Mouse (Mus musculus) spleen, adult 2 months (tissue): ENCODE data around the gene Tulp4. TPM values are rescaled to one million over a fixed set of nuclear protein-coding genes. Genes with fewer than 3 reads are reported as not detected.
A peak's percentile ranks its signal among the peaks of the same experiment; 100 is the strongest.

ENCODE experiments used
- DNase-seq, 2 experiments: peaks; one replicate each; pipeline versions ENCODE4 v3.0.0 to v3.0.0-alpha.2; 2012 to 2021; ENCODE audit warnings: low spot score in 2 of 2, low read depth in 1 of 2
- H3K27ac ChIP-seq: fragments of 200-500 bp; 2 replicates; pipeline ENCODE4 v1.5.1; 2012; ENCODE audit warnings: low read length, inconsistent platforms; ENCODE audit not compliant: insufficient read depth
- H3K27me3 ChIP-seq: fragments of 200-500 bp; 2 replicates; pipeline ENCODE4 v1.6.1; 2012; ENCODE audit warnings: mild to moderate bottlenecking, moderate library complexity, low read length, inconsistent platforms; ENCODE audit not compliant: control insufficient read depth, insufficient read depth
- H3K36me3 ChIP-seq: fragments of 200-500 bp; 2 replicates; pipeline ENCODE4 v1.6.1; 2012; ENCODE audit warnings: mild to moderate bottlenecking, low read length, inconsistent platforms; ENCODE audit not compliant: control insufficient read depth, insufficient read depth
- H3K4me1 ChIP-seq: fragments of 200-500 bp; 2 replicates; pipeline ENCODE4 v1.6.1; 2011; ENCODE audit warnings: inconsistent platforms; ENCODE audit not compliant: control insufficient read depth, insufficient read depth, insufficient read length
- H3K4me3 ChIP-seq: fragments of 200-500 bp; 2 replicates; pipeline ENCODE4 v1.5.1; 2011; ENCODE audit warnings: mild to moderate bottlenecking, inconsistent platforms; ENCODE audit not compliant: insufficient read depth, insufficient read length; ENCODE audit errors: extremely low read depth
- CTCF ChIP-seq: fragments of 200-500 bp; IDR thresholded peaks from 2 replicates; pipeline ENCODE4 v1.5.1; 2011; ENCODE audit warnings: mild to moderate bottlenecking, inconsistent platforms; ENCODE audit not compliant: insufficient read depth, insufficient read length, insufficient replicate concordance; ENCODE audit errors: extremely low read depth
- POLR2A ChIP-seq: fragments of 200-500 bp; IDR thresholded peaks from 2 replicates; pipeline ENCODE4 v1.6.1; 2011; ENCODE audit warnings: low read depth, low read length, inconsistent platforms
- WGBS: fragments of 180-500 bp; shearing (Covaris S2); methylation state at CpG from one replicate; pipeline ENCODE4 v1.1.7; 2018; 5-methylcytosine and 5-hydroxymethylcytosine counted together
- polyA plus RNA-seq: library from polyadenylated mRNA; depleted of rRNA; stranded (reverse); fragments of >200 nt; gene quantifications from 2 replicates; pipeline ENCODE4 v1.2.3, GENCODE M21; 2012; rRNA removed

The Tulp4 gene
- 23.4 and 26.8 TPM in 2 replicates for polyA plus RNA-seq

- under 1% methylated on average over 50 of the region's 76 CpGs for whole genome bisulfite sequencing
- Histone ChIP-seq H3K4me1 (no peaks in the 10 kb centered on the region; the same call in 1 of the 2 replicates), H3K4me3 (peak within 1 kb of the TSS; percentile 68), H3K36me3 (no peaks in the 10 kb centered on the region), H3K27ac (peak within 1 kb of the TSS; percentile 89), H3K27me3 (no peaks in the 10 kb centered on the region; the same call in 1 of the 2 replicates)
- peak; percentile 79 for DNase-seq
- TF ChIP-seq CTCF = no peak
- peak; percentile 27; the same call in 1 of the 2 replicates for TF ChIP-seq POLR2A
These were observed at the start of gene Tulp4 for GRCm38 (mm10) chr17:6106361-6107014. Gene Tulp4, plus strand, starts transcription at chr17:6106437.

- H3K36me3 ChIP-seq = peaks cover 13% of the 10 kb centered on the region
- H3K4me1 ChIP-seq = no peaks in the 10 kb centered on the region
- no peak for DNase-seq
- H3K4me3 ChIP-seq = no peak overlapping the region
- H3K27ac ChIP-seq = no peak overlapping the region
- no peaks in the 10 kb centered on the region for H3K27me3 ChIP-seq
- TF ChIP-seq CTCF = no peak
- TF ChIP-seq POLR2A = no peak
- WGBS = 89% methylated on average over 8 of the region's 8 CpGs
These were observed 43.4 kb upstream of the Tulp4 start for GRCm38 (mm10) chr17:6062793-6063192.

GRCm38 (mm10) chr17:6063532-6063931, 42.7 kb upstream of the Tulp4 start:
- H3K36me3 ChIP-seq = peaks cover 13% of the 10 kb centered on the region
- no peak for TF ChIP-seq CTCF
- TF ChIP-seq POLR2A = no peak
- H3K4me3 ChIP-seq = no peak overlapping the region
- no peaks in the 10 kb centered on the region for H3K4me1 ChIP-seq
- H3K27ac ChIP-seq = no peak overlapping the region
- 31% methylated on average over 5 of the region's 5 CpGs for WGBS
- no peak for DNase-seq
- H3K27me3 ChIP-seq = no peaks in the 10 kb centered on the region

- DNase-seq = no peak
- no peaks in the 10 kb centered on the region for H3K4me1 ChIP-seq
- peaks cover 15% of the 10 kb centered on the region for H3K36me3 ChIP-seq
- H3K27me3 ChIP-seq = no peaks in the 10 kb centered on the region
- WGBS = 91% methylated on average over 2 of the region's 2 CpGs
- no peak overlapping the region for H3K4me3 ChIP-seq
- TF ChIP-seq CTCF (no peak), POLR2A (no peak)
- H3K27ac ChIP-seq = no peak overlapping the region
These were observed 40.2 kb upstream of the Tulp4 start for GRCm38 (mm10) chr17:6066021-6066420.

GRCm38 (mm10) chr17:6067613-6068012, 38.6 kb upstream of the Tulp4 start:
- TF ChIP-seq CTCF = no peak
- no peak for TF ChIP-seq POLR2A
- Histone ChIP-seq H3K36me3 (peaks cover 14% of the 10 kb centered on the region), H3K4me3 (no peak overlapping the region), H3K4me1 (no peaks in the 10 kb centered on the region), H3K27me3 (no peaks in the 10 kb centered on the region), H3K27ac (no peak overlapping the region)
- WGBS = 91% methylated on average over 7 of the region's 7 CpGs
- DNase-seq = no peak

- Histone ChIP-seq H3K36me3 (peaks cover 7% of the 10 kb centered on the region), H3K27me3 (no peaks in the 10 kb centered on the region), H3K4me3 (no peak overlapping the region), H3K4me1 (no peaks in the 10 kb centered on the region), H3K27ac (no peak overlapping the region)
- 90% methylated on average over 6 of the region's 6 CpGs for WGBS
- DNase-seq = no peak
- TF ChIP-seq CTCF (no peak), POLR2A (no peak)
These were observed 36.4 kb upstream of the Tulp4 start for GRCm38 (mm10) chr17:6069866-6070265.

- Histone ChIP-seq H3K36me3 (0 out of 2 replicates have a peak, but pooled peaks cover 2% of the 10 kb centered on the region), H3K27me3 (no peaks in the 10 kb centered on the region), H3K4me1 (no peaks in the 10 kb centered on the region), H3K27ac (no peak overlapping the region), H3K4me3 (no peak overlapping the region)
- 90% methylated on average over 7 of the region's 7 CpGs for WGBS
- TF ChIP-seq CTCF (no peak), POLR2A (no peak)
- no peak for DNase-seq
These were observed 32.8 kb upstream of the Tulp4 start for GRCm38 (mm10) chr17:6073405-6073804.
